Mouse (Mus musculus) E14TG2a.4 (cell line): Measurements from ENCODE around the gene Gm13212.
"Not testable (repeated sequence)": the region's sequence is repeated elsewhere in the genome, so short reads cannot be mapped to it uniquely, and the experiment has no call there.

Experiments
- H3K27me3 ChIP-seq: 2 replicates; pipeline ENCODE4 v1.6.1; 2014; ENCODE audit warnings: low read length, control low read depth; ENCODE audit not compliant: insufficient read depth
- H3K36me3 ChIP-seq: 2 replicates; pipeline ENCODE4 v1.6.1; 2014; ENCODE audit warnings: low read length, control low read depth; ENCODE audit not compliant: insufficient read depth
- H3K4me1 ChIP-seq: replicated peaks from 2 replicates; pipeline ENCODE4 v1.6.1; 2014; ENCODE audit warnings: low read depth, low read length, control low read depth
- H3K4me3 ChIP-seq: replicated peaks from 2 replicates; pipeline ENCODE4 v1.5.1; 2014; ENCODE audit warnings: mild to moderate bottlenecking, low read length
- H3K9me3 ChIP-seq: 2 replicates; pipeline ENCODE4 v1.6.1; 2014; ENCODE audit warnings: low read length, control low read depth
- CTCF ChIP-seq: conservative IDR thresholded peaks from 2 replicates; pipeline ENCODE4 v1.5.1; 2014; ENCODE audit warnings: low read length
- NANOG ChIP-seq: IDR thresholded peaks from 2 replicates; pipeline ENCODE4 v1.6.1; 2014; ENCODE audit warnings: borderline replicate concordance, low read length, mixed read lengths
- POU5F1 ChIP-seq: IDR thresholded peaks from 2 replicates; pipeline ENCODE4 v1.6.1; 2014; ENCODE audit warnings: low read length, borderline replicate concordance

Gene Gm13212

DNA sequence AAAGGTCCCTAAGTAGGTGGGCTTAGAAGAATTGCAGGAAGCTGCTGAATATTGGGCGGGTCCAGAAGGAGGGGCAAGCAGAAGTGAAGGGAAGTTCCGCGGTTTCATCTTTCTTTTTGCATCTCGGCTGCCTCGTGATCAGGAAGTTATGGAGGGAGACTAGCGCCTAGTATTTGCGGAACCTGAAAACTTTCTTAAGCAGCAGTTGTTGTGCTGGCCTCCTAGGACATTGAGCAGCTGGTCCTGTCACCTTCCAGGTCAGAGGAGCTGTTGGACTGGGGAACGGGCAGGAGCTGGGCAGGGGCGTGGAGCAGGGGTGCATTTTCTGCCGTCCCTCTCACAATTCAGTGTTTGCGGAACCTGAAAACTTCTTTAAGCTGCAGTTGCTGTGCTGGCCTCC, at the start of gene Gm13212:
Gene Gm13212 (plus strand): TSS at position 89 of the 400 bp plus-strand sequence.
- not testable (repeated sequence) for H3K4me1 ChIP-seq, H3K27me3 ChIP-seq, H3K36me3 ChIP-seq
- peak within 1 kb of the TSS; percentile 65 for H3K4me3 ChIP-seq
- H3K9me3 ChIP-seq: peaks cover 26% of the 10 kb centered on the region

DNA sequence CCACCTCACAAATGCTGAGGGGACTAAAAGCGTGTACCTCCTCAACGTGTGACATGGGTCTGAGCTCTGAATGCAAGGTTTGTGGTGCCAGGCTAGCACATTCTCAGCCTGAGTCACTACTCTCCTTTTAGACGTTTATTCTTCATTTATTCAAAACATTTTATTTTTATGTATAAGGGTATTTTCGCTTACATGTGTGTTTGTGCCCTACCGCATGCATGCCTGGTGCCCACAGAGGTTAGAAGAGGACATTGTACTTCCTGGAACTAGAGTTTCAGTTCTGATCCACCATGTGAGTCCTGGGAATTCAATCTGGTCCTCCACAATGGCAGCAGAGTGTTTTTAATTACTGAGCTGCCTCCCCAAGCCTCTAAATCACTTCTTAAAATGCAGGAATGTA, 41.1 kb upstream of the Gm13212 start:
- not testable (repeated sequence) for H3K4me1 ChIP-seq, H3K9me3 ChIP-seq, H3K27me3 ChIP-seq, H3K4me3 ChIP-seq, H3K36me3 ChIP-seq

DNA sequence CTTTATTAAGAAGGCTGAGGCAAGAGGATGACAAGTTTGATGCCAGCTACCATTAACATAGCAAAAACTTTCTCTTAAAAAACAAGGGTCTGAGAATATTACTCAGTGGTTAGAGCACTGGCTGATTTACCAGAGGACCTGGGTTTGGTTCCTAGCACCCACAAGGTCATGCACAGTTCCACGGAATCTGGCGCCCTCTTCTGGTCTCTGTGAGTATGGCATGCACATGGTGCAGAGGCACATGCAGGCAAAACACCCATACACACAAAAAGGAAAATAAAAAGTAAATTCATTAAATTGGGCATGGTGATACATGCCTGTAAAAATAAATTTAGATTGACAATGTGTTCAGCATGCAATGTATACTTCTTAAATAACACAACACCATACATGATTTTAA, 39.9 kb upstream of the Gm13212 start:
- H3K4me3 ChIP-seq, H3K36me3 ChIP-seq, H3K9me3 ChIP-seq, H3K4me1 ChIP-seq, H3K27me3 ChIP-seq: not testable (repeated sequence)
- peak; percentile 87 for TF ChIP-seq CTCF

DNA sequence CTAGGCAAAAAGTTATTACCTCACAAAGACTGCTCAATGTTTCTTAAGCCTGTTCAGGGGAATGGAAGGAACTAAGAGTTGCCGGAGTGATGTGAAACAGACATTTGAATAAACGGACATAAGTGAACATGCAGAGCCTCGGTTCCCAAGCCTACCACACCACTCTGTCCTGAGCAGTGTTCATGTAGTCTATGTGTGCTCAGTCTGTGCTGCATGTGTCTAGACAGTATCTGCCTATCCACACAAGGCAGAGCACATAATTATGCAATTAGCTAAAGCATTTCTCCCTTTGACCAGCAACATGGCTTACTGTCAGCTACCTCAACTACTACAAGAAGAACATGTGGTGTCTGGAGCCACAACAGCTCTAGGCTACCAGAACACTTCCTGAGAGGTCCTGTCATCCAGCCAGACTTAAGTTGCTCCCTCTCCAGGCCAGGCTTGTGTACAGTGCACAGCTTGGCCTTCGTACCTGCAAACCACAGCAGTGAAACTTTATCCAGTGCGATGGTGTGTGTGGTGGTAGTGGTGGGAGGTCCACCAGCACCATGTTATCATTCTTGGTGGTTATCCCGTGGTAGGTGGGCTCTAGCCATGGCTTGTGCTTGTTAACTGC, 39.1 kb upstream of the Gm13212 start:
- H3K9me3 ChIP-seq, H3K27me3 ChIP-seq, H3K36me3 ChIP-seq, H3K4me1 ChIP-seq, H3K4me3 ChIP-seq: not testable (repeated sequence)
- peak; percentile 11; the same call in 1 of the 2 replicates for TF ChIP-seq CTCF

DNA sequence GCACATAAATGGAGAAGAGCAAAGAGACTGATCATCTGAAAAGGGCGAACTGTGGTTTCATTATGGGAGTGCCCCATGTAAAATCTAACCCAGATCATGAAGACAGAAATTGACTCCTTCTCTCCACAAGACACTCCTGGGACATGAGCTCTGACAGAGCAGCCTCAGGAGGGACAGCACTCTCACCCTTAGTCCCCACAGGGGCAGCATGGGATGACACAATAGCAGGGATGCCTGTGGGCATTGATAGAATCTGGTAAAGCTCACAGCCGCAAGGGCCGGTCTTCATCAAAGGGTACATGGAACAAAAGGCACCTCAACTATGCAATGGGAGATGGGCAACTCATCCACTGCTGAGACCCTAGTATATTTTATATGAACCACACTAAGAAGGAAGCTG, 38.5 kb upstream of the Gm13212 start:
- H3K36me3 ChIP-seq, H3K27me3 ChIP-seq, H3K9me3 ChIP-seq: not testable (repeated sequence)

DNA sequence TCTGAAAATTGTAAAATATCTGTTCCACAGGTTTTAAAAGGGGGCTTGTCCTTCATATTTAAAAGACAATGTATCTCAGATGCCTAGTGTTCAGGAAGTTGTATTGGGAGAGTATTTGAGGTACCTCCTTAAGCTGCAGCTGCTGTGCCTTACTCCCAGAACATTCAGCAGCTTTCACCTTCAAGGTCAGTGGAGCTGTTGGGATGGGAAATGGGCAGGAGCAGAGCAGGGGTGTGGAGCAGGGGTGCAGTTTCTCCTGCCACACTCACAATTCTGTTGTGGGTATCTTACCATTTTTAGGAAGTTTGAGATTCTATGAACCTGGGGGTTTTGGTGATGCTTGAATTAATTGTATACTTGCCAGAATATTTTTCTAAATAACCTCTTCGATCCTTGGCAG, 28.3 kb upstream of the Gm13212 start:
- Histone ChIP-seq H3K4me3 (no peak overlapping the region), H3K36me3 (peaks cover 6% of the 10 kb centered on the region), H3K9me3 (peaks cover 3% of the 10 kb centered on the region; the same call in 1 of the 2 replicates), H3K4me1 (peaks cover 5% of the 10 kb centered on the region; the same call in 1 of the 2 replicates), H3K27me3 (peaks cover 6% of the 10 kb centered on the region)
- TF ChIP-seq CTCF (no peak), POU5F1 (no peak), NANOG (peak; percentile 65; the same call in 1 of the 2 replicates)

More for the DNA sequence above, 38.5 kb upstream of the Gm13212 start:
- not testable (repeated sequence) for H3K4me3 ChIP-seq, H3K4me1 ChIP-seq

DNA sequence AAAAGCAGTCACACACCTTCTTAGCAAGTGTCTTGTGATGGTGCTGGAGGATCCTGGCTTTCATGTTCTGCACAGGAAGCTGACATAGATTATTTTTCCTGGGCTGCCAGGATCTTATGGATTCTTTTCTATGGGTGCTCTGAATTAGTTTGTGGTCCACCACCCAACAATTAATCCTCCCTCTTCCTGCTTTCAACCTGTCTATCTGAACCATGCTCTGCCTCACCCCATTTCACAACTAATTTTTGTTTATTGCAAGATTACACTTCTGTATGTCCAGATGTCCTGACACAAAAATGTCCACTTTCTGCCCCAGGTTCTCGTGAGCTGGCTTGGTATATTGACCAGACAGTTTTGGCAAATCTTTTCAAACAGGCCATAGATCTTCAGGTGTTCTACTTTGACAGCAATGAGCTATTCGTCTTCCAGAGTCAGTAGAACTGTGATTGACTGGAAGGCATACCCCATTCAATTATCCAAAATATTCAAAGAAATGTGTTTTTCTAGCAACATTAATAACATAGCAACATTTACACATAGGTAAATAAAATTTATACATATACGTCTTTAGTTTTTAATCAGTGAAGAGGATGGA, 25.4 kb upstream of the Gm13212 start:
- Histone ChIP-seq H3K36me3 (peaks cover 6% of the 10 kb centered on the region), H3K4me3 (no peak overlapping the region), H3K4me1 (peaks cover 8% of the 10 kb centered on the region), H3K9me3 (peaks cover 6% of the 10 kb centered on the region; the same call in 1 of the 2 replicates), H3K27me3 (peaks cover 6% of the 10 kb centered on the region)
- TF ChIP-seq POU5F1 (no peak), NANOG (no peak; the same call in 1 of the 2 replicates), CTCF (no peak)

DNA sequence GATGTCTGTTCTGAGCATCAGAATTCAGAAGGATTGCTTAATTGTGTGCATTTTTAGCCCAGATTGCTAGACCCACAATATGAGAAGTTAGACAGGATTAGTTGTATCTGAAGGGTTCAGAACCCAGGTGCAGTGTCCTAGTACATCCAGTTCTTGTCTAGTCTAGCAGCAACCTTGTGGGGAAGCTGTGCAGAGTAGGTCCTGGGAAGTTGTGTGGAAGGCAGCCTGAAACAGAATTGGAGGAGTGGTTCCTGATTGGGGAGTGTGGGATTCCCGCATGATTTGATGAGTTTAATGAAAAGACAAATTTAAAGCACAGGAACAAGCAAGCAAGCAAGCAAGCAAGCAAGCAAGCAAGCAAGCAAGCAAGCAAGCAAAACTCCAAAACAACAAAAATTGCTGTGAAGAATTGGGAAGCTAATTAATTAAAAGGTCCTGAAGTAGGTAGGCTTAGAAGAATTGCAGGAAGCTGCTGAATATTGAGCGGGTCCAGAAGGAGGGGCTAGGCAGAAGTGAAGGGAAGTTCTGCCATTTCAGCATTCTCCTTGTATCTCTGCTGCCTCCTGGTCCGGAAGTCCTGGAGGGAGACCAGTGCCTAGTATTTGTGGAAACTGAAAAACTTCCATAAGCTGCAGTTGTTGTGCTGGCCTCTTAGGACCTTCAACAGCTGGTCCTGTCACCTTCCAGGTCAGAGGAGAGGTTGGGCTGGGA, 20.7 kb upstream of the Gm13212 start:
- TF ChIP-seq NANOG: no peak
- TF ChIP-seq POU5F1: no peak
- TF ChIP-seq CTCF: no peak

DNA sequence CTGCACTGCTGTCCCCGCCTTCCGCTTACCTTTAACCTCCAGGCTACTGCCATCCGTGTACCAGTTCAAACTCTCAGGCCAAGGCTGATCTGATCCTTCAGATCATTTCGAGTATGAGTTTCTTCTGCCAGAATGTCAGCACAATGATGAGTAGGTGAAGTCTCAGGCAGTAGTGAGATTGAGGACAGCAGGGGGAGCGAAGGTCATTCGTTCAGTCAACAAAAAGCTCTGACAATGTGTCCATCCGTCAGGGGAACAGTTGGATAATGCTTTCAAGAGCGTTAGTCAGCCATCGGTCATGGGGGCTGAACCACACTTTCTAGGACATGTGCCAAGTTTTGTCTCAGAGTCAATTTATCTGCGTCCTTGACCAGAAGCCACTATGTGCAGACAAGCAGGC, 14.5 kb upstream of the Gm13212 start:
- H3K4me1 ChIP-seq, H3K4me3 ChIP-seq, H3K9me3 ChIP-seq, H3K36me3 ChIP-seq, H3K27me3 ChIP-seq: not testable (repeated sequence)

More for the DNA sequence above, 20.7 kb upstream of the Gm13212 start:
- peaks cover 4% of the 10 kb centered on the region for H3K4me1 ChIP-seq
- no peaks in the 10 kb centered on the region for H3K36me3 ChIP-seq
- no peak overlapping the region; the same call in 1 of the 2 replicates for H3K4me3 ChIP-seq
- H3K27me3 ChIP-seq: peaks cover 5% of the 10 kb centered on the region
- H3K9me3 ChIP-seq: peaks cover 3% of the 10 kb centered on the region; the same call in 1 of the 2 replicates
